Mouse (Mus musculus) heart, embryonic 11.5 days (tissue): Measurements from ENCODE around the gene Prkg2. TPM values are rescaled to one million over a fixed set of nuclear protein-coding genes. Genes with fewer than 3 reads are reported as not detected.

Experiments
- ATAC-seq: fragments of 200-750 bp; cut with Nextera tagmentation; replicated peaks from 2 replicates; pipeline ENCODE4 v1.8.0; 2017; ENCODE audit warnings: moderate library complexity; ENCODE audit not compliant: insufficient number of reproducible peaks, low FRiP score, low TSS enrichment
- H3K27ac ChIP-seq: fragments of 300-500 bp; sonication (generic); 2 replicates; pipeline ENCODE4 v1.5.1; 2014; ENCODE audit warnings: mild to moderate bottlenecking, low read depth, low read length
- H3K27me3 ChIP-seq: fragments of 300-500 bp; sonication (generic); 2 replicates; pipeline ENCODE4 v1.6.1; 2014; ENCODE audit warnings: mild to moderate bottlenecking, low read length, mixed read lengths; ENCODE audit not compliant: control insufficient read depth, insufficient read depth
- H3K36me3 ChIP-seq: fragments of 300-500 bp; sonication (generic); 2 replicates; pipeline ENCODE4 v1.6.1; 2014; ENCODE audit warnings: mild to moderate bottlenecking, low read length, moderate library complexity, mixed read lengths; ENCODE audit not compliant: control insufficient read depth, insufficient read depth
- H3K4me1 ChIP-seq: fragments of 300-500 bp; sonication (generic); 2 replicates; pipeline ENCODE4 v1.6.1; 2014; ENCODE audit warnings: low read length; ENCODE audit not compliant: control insufficient read depth, insufficient read depth
- H3K4me2 ChIP-seq: fragments of 300-500 bp; sonication (generic); 2 replicates; pipeline ENCODE4 v1.6.1; 2014; ENCODE audit warnings: mild to moderate bottlenecking, moderate library complexity
- H3K4me3 ChIP-seq: fragments of 300-500 bp; sonication (generic); 2 replicates; pipeline ENCODE4 v1.5.1; 2014; ENCODE audit warnings: low read depth, low read length
- H3K9ac ChIP-seq: fragments of 300-500 bp; sonication (generic); 2 replicates; pipeline ENCODE4 v1.6.1; 2014; ENCODE audit warnings: mild to moderate bottlenecking, low read depth, low read length, moderate library complexity
- H3K9me3 ChIP-seq: fragments of 300-500 bp; sonication (generic); replicated peaks from 2 replicates; pipeline ENCODE4 v1.6.1; 2016; ENCODE audit warnings: low read length; ENCODE audit not compliant: control insufficient read depth
- WGBS: fragments of 180-500 bp; shearing (Covaris S2); extraction: QIAGEN DNeasy Blood & Tissue Kit; methylation state at CpG from one replicate; pipeline ENCODE4 v1.1.7; 2014; ENCODE audit not compliant: insufficient replicate concordance; 5-methylcytosine and 5-hydroxymethylcytosine counted together
- polyA plus RNA-seq: library from polyadenylated mRNA; unstranded; fragments of >200 nt; fragmentation: Nextera tagmentation; extraction: Ambion mirVana; gene quantifications from 2 replicates; pipeline ENCODE4 v1.2.1, GENCODE M21; 2014

Prkg2 gene
- polyA plus RNA-seq, result 0.54 and 0.77 TPM in 2 replicates

DNA sequence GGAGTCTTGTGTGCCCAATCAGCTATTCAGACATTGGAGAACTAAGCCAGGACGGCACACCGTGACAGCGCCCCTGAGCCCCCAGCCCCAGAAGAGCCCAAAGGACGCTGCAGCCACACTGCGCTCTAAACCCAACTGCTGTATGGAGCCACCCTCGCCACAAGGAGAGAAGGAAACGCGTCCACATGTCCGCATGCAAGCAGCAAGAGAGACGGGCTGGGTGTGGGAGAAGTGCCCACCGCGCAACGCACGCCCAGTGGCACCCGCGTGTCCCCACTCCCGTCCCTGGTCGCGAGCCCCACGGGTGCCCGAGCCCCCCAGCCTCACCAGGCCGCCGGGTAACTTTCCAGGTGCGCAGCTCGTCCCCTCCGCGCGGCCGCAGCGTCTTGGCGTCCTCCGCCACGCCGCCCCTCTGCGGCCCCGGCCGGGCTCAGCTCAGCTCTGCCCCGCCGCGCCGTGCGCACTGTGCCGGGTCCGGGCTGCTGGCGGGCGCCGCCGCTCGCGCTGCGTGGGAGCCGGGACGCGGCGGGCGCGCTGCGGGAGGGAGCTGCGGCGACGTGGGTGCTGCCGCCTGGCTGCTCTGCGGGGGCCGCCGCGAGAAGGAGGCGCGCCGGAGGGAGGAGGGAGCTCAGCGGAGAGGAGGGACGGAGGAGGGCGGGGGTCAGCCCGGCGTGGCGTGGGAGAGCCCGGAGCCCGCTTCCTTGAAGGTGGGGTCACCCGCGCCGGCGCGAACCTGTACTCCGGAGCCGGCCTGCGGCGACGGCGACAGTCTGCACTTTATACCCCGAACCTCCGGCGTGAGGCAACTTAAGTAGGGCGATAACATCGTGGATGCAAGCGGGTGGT, at the start of gene Prkg2:
Gene Prkg2, minus strand, starts transcription at position 756 of the 846 bp plus-strand sequence.
- no peak within 1 kb of the TSS for H3K27ac ChIP-seq
- H3K27me3 ChIP-seq, result peaks cover 29% of the 10 kb centered on the region
- H3K9ac ChIP-seq, result peak within 1 kb of the TSS; percentile 66

DNA sequence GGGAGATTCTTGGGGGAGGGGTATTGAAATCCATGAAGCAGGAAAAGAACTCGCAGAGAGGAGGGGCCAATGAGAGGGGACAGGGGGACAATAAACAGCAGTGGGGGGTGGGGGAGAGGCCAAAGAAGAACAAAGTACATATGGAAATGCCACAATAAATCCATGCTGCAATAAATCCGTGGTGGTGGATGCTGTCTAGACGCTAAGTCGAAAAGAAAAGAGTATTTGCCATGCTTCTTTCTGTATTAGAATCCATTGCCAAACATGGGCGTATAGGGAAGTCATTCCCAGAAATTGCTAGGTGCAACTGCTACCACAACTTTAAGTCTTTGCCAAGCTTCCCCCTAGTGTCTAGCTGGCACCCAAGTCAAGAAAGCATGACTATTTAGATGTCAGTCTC, 46.8 kb upstream of the Prkg2 start:
- no peaks in the 10 kb centered on the region for H3K9me3 ChIP-seq
- no peak overlapping the region for H3K9ac ChIP-seq
- no peak overlapping the region for H3K4me3 ChIP-seq
- ATAC-seq, result no peak
- H3K36me3 ChIP-seq, result no peaks in the 10 kb centered on the region
- 53% methylated on average over 5 of the region's 5 CpGs for WGBS
- H3K27ac ChIP-seq, result no peak overlapping the region
- no peak overlapping the region for H3K4me2 ChIP-seq
- H3K4me1 ChIP-seq, result no peaks in the 10 kb centered on the region
- H3K27me3 ChIP-seq, result no peaks in the 10 kb centered on the region

More for the DNA sequence above, at the start of gene Prkg2:
- 1% methylated on average over 85 of the region's 94 CpGs for WGBS
- peak; percentile 68; the same call in 1 of the 2 replicates for ATAC-seq
- Histone ChIP-seq H3K4me2 (peak within 1 kb of the TSS; percentile 97), H3K36me3 (no peaks in the 10 kb centered on the region), H3K4me3 (peak within 1 kb of the TSS; percentile 67), H3K4me1 (0 out of 2 replicates have a peak, but pooled peaks cover 3% of the 10 kb centered on the region), H3K9me3 (no peaks in the 10 kb centered on the region)

GRCm38 (mm10) chr5:99078375-99078774, 41.2 kb upstream of the Prkg2 start:
- H3K9ac ChIP-seq, result no peak overlapping the region
- no peaks in the 10 kb centered on the region for H3K4me1 ChIP-seq
- no peaks in the 10 kb centered on the region for H3K27me3 ChIP-seq
- H3K36me3 ChIP-seq, result no peaks in the 10 kb centered on the region
- no peak overlapping the region for H3K27ac ChIP-seq
- no peak overlapping the region for H3K4me2 ChIP-seq
- no peak overlapping the region for H3K4me3 ChIP-seq
- WGBS, result 61% methylated on average over 2 of the region's 2 CpGs
- no peaks in the 10 kb centered on the region for H3K9me3 ChIP-seq
- ATAC-seq, result no peak

GRCm38 (mm10) chr5:99068391-99068790, 31.2 kb upstream of the Prkg2 start:
- H3K4me3 ChIP-seq, result no peak overlapping the region
- H3K4me1 ChIP-seq, result no peaks in the 10 kb centered on the region
- ATAC-seq, result no peak
- no peaks in the 10 kb centered on the region for H3K27me3 ChIP-seq
- H3K27ac ChIP-seq, result no peak overlapping the region
- no peak overlapping the region for H3K4me2 ChIP-seq
- no peak overlapping the region for H3K9ac ChIP-seq
- no peaks in the 10 kb centered on the region for H3K36me3 ChIP-seq
- 83% methylated on average over 2 of the region's 2 CpGs for WGBS
- no peaks in the 10 kb centered on the region for H3K9me3 ChIP-seq

- H3K9me3 ChIP-seq, result no peaks in the 10 kb centered on the region
Observed at GRCm38 (mm10) chr5:99062582-99062981, 25.4 kb upstream of the Prkg2 start.

GRCm38 (mm10) chr5:99039021-99039420, 1.9 kb upstream of the Prkg2 start:
- Histone ChIP-seq H3K4me3 (no peak overlapping the region), H3K36me3 (no peaks in the 10 kb centered on the region), H3K4me2 (no peak overlapping the region), H3K4me1 (0 out of 2 replicates have a peak, but pooled peaks cover 3% of the 10 kb centered on the region), H3K27me3 (peaks cover 29% of the 10 kb centered on the region), H3K9me3 (no peaks in the 10 kb centered on the region), H3K9ac (no peak overlapping the region), H3K27ac (no peak overlapping the region)
- ATAC-seq, result no peak
- WGBS, result 81% methylated on average over 6 of the region's 6 CpGs

More at GRCm38 (mm10) chr5:99062582-99062981, 25.4 kb upstream of the Prkg2 start:
- H3K4me2 ChIP-seq, result no peak overlapping the region
- H3K36me3 ChIP-seq, result no peaks in the 10 kb centered on the region
- H3K27me3 ChIP-seq, result no peaks in the 10 kb centered on the region
- H3K4me3 ChIP-seq, result no peak overlapping the region
- H3K9ac ChIP-seq, result no peak overlapping the region
- ATAC-seq, result no peak
- no peaks in the 10 kb centered on the region for H3K4me1 ChIP-seq
- H3K27ac ChIP-seq, result no peak overlapping the region

- Histone ChIP-seq H3K4me2 (peak overlapping the region; percentile 97), H3K4me3 (peak overlapping the region; percentile 67), H3K36me3 (no peaks in the 10 kb centered on the region), H3K9ac (peak overlapping the region; percentile 66; the same call in 1 of the 2 replicates), H3K27ac (no peak overlapping the region), H3K4me1 (0 out of 2 replicates have a peak, but pooled peaks cover 3% of the 10 kb centered on the region), H3K27me3 (peaks cover 29% of the 10 kb centered on the region), H3K9me3 (no peaks in the 10 kb centered on the region)
- 3% methylated on average over 9 of the region's 9 CpGs for WGBS
- ATAC-seq, result no peak
Observed at GRCm38 (mm10) chr5:99037442-99037811, 276 bp upstream of the Prkg2 start.

- WGBS, result 48% methylated on average over 9 of the region's 9 CpGs
- peaks cover 3% of the 10 kb centered on the region; the same call in 1 of the 2 replicates for H3K9me3 ChIP-seq
- no peak overlapping the region for H3K9ac ChIP-seq
- ATAC-seq, result no peak
- H3K27ac ChIP-seq, result no peak overlapping the region
- H3K27me3 ChIP-seq, result peaks cover 29% of the 10 kb centered on the region
- H3K4me2 ChIP-seq, result peak overlapping the region; percentile 97
- peak overlapping the region; percentile 67; the same call in 1 of the 2 replicates for H3K4me3 ChIP-seq
- H3K4me1 ChIP-seq, result 0 out of 2 replicates have a peak, but pooled peaks cover 3% of the 10 kb centered on the region
- H3K36me3 ChIP-seq, result no peaks in the 10 kb centered on the region
Observed at GRCm38 (mm10) chr5:99035961-99036360, 1.2 kb downstream of the Prkg2 start.
